Mouse (Mus musculus) thymus, adult 2 months (tissue): ENCODE measurements around the gene Gtf2h1.

Experiments used
- CTCF ChIP-seq: fragments of 200-500 bp; IDR thresholded peaks from 2 replicates; pipeline ENCODE4 v1.5.1; 2012; ENCODE audit warnings: mild to moderate bottlenecking, control low read depth, low read length, moderate library complexity, borderline replicate concordance; ENCODE audit not compliant: control insufficient read depth, poor library complexity, insufficient read depth; ENCODE audit errors: extremely low read depth
- POLR2A ChIP-seq: fragments of 200-500 bp; IDR thresholded peaks from 2 replicates; pipeline ENCODE4 v1.6.1; 2012; ENCODE audit warnings: mild to moderate bottlenecking, low read length, control low read depth, moderate library complexity; ENCODE audit not compliant: control insufficient read depth, poor library complexity, insufficient read depth; ENCODE audit errors: extremely low read depth

- TF ChIP-seq CTCF = no peak
- TF ChIP-seq POLR2A = no peak
Measured at GRCm38 (mm10) chr7:46836357-46836756, 40.5 kb downstream of the Gtf2h1 start.
